Mouse (Mus musculus) MEL-GATA-1-ER (cell line): ENCODE data around the gene Tmem229a.

Source experiments
- DNase-seq: peaks from one replicate; pipeline ENCODE4 v3.0.0-alpha.2; 2012; ENCODE audit warnings: low read depth; ENCODE audit errors: extremely low read depth

The Tmem229a gene

DNA sequence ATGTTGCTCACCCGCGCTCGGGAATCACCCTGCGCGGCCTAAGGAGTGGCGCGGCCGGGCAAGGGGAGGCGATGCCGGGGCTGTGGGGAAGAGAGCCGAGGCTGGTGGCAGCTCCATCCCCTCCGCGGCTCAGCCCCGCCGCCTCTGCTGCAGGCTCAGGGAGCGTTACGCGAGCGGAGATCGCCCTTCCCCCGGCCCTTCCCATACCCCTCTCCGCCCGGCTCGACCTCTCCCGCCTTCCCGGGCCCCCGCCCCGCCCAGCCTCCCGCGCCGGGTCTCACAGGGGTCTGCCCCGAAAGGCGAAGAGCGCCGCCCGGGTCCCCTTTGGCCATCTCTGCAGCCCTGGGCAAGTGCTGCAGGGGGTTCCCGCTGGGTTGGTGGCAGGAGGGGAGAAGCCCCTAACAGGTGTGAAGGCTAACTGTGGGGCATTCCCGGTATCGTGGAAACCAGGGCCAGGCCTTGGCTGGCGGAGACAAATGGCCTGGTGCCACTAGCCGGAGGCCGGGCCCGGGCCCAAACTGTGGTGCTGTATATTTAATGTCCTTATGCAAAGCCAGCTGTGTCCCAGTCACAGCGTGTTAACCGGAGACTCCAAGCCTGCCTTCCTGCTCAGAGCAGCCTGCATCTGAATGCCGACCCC, at the start of gene Tmem229a:
Tmem229a (minus strand) TSS at position 352 of the 640 bp plus-strand sequence.
- no peak for DNase-seq

DNA sequence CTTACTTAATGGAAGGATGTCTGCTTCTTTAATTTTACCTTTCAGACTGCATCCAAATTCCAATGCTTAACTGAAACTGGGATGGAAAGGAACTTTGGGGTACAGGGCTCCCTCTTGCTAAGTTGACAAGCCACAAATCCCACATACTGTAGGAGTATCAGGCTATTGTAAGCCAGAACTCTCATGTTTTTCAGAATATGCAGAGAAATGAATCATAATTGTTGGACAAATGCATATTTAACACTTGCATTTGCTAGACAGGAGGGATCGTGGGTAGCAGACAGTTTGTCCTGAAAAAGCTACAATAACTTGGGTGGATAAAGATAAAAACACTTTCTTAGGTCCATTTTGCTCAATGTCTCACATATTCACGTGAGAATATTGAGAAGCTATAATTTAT, 37.7 kb upstream of the Tmem229a start:
- DNase-seq = no peak

DNA sequence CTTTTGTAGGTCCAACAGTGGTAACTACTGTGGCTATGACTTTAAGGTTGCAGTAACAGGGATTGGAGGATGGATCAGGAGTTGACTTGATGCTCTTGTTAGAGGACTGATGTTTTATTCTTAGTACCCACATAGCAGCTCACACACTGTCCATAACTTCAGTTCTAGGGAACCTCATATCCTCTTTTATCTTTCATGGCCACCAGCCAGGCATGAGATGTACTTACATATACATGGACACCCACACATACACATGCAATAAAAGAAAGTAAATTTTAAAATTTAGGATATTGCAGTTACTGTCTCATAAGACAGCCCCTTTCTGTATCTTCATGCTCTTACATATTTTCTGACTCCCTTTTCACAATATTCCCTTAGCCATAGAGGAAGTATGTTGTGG, 33.7 kb upstream of the Tmem229a start:
- no peak for DNase-seq

DNA sequence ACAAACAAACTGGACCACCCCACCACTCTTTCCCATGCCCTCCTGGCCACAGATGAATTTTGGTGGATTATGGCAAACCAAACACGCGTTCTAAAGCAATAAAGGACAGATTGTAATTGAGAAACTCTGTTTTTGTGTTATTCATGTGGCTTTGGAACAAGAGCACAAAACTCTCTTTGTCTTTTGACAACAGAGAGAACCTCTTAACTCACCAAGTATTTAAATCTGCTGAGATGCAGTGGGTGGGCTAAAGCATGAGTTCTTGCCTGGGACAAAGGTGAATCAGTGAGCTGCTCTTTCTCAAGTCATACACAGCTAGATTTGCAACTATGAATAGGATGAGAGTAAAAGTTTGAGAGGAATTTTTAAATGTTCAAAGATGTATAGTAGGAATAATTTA, 20.1 kb upstream of the Tmem229a start:
- DNase-seq = no peak

DNA sequence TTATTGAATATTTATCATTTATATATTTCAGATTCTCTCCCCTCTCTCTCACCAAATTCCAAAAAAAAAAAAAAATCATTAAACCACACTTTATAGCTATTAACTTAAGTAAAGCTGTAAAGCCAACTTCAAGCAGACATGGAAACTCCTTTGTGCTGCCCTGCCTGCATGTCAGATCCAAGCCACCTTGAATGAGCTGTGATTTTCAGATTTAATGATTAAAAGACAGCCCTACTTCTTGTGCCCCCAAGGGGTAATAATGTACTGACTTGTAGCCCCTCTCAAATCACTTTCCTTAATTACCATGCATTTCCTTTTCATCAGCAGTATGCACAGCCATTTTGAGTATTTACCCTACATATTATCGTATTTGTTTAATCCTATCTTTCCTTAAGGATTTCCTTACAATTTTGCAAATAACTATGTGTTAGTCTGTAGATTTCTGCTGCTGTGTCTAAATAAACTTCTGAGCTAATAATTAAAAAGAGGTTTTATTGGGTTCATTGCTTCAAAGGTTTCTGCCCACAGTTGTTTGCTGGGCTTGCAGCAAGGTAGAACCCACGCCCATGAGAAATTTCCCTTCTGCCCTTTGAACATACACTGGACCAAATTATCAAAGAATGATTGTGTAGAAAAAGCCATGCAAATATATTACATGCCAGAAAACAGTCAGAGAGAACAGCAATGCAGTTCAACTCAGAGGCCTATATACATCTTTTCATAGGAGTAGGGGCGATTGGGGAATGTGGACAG, 12.6 kb upstream of the Tmem229a start:
- no peak for DNase-seq

DNA sequence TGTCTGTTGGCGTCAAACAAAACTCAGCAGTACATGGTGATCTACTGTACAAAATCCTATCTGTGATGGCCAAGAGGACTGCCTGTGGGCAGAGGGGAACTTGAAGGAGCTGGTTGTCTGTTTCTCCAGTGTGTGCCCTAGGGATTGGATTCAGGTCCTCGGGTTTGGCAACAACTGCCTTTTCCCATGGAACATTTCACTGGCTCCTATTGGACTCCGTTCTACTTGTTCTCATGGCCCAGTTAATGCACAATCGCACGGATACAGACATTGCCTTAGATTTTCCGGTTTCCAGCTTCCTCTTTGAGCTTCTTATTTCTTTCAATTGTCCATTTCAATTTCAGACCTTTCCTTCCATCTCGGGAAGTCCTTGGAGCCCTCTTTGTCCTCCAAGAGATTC, 11.6 kb upstream of the Tmem229a start:
- no peak for DNase-seq

DNA sequence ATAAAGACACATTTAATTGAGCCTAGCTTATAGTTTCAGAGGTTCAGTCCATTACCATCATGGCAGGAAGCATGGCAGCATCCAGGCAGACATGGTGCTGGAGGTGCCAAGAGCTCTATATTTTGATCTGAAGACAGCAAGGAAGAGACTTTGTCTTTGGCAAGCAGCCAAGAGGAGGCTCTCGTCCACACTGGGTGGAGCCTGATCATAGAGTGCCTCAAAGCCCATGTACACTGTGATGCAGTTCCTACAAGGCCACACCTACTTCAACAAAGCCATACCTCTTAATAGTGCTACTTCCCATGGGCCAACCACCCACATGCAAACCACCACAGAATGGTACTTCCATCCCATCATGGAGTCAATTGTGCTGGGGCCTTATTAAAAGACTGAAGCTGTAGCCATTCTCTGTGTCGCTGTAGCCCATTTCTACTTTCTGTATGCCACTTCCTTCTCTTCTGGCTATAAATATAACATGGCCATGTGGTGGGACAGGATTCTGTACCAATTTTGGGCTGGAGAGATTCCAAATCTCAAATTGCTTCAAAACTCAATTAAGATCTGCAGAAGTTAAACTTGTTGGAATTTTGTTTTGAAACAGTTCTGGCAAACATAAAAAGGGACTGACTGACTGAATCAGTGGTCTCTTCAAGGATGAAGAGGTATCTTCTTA, 10.0 kb upstream of the Tmem229a start:
- no peak for DNase-seq

DNA sequence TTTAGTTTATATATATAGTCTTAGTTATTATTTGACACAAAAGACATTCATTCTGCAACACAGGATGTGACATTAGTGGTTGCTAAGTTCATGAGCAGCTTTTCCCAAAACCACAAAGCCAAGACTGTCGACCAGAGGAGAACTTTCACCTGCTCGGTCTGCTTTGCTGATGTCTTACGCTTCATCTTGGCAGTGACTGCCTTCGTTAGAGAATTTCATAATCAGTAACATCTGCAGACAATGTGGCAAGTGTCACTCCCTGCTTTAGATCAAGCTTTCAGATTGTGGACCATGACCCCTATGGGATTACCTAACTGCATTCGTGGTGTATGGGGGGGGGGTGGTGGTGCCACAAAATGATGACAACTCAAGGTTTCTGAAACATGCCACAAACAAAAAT, 7.7 kb upstream of the Tmem229a start:
- DNase-seq = no peak

DNA sequence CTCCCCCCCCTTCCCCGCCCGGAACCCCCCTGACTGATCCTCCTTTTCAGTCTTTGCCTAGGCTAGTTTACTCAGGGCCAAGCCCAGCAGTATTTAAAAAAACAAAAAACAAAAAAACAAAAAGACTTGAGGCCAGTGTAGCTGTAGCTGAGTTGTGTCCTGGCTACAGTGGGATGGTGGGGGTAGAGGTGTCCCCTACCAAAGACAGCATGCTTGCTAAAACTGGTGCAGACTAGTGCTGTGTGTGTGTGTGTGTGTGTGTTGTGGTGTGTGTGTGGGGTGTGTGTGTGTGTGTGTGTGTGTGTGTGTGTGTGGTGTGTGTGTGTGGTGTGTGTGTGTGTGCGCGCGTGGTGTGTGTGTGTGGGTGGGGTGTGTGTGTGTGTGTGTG, 483 bp upstream of the Tmem229a start:
- DNase-seq = no peak

DNA sequence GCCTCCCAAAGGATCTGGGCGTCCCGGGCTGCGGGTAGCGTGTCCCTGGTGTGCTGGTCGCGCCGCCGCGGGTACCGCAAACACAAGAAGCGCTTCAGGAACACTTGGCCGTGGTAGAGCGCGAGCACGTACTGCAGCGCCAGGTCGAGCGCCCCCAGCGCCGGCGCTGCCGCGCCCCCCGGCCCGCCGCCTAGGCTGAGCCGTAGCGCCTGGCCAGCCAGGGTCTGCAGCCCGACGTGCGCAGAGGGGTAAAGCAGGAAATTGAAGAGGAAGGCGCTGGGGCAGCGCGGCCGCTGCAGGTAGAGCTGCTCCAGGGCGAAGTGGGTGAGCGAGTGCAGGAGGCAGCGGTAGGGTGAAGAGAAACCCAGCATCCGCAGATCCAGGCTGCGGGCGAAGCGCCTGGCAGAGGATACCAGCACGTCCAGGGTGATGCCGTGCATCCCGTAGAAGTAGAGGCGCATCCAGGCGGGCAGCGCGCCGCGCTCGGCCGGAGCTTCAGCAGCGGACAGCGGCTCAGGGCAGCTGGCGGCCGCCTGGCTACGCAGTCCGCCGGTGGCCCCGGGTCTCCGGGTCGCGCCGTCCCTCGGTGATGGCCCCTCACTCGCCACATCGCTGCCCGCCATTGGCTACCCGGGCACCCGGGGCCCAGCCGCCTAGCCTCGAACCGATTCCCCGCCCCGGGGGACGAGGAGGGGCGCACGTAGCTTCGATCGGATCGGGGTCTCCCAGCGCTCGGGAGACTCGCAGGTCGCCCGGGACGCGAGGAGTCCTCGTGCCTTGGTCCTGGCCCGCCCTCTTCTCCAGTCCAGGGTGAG, 759 bp downstream of the Tmem229a start:
- DNase-seq = no peak

DNA sequence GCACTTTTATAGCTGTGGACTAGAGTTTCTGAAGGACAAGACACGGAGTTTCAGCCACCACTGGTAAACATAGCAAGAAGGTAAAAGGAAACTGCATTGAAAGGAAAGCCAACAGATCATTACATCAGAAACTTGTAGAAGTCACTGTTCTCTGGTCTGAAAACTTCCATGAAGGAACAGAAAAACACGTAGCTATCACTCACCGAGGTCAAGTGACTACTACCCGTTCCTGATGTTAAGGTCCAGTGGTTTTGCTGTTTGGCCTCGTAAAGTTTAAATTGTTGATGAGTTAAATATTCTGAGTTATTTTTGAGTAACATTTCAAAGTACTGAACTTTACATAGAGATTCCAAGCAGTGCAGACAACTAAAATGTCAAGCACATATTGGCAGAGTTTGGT, 2.0 kb downstream of the Tmem229a start:
- no peak for DNase-seq

DNA sequence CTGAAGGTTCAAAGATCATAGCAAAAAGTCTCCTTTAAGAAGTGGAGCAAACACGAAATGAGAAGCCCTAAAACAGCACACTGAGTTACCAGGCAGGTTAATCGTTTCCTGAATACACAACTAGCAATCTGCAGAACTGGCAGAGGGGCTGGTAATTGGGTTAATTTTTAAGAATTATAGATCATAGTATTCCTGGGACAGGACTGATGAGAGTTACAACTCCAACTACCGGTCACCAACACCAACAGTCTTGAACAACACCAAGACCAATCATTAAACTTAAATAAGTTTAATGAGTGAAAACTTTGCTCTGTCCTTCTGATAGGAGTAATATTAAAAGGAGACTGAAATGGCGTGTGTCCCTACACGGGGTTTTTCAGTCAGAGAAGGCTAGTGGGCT, 3.8 kb downstream of the Tmem229a start:
- no peak for DNase-seq

DNA sequence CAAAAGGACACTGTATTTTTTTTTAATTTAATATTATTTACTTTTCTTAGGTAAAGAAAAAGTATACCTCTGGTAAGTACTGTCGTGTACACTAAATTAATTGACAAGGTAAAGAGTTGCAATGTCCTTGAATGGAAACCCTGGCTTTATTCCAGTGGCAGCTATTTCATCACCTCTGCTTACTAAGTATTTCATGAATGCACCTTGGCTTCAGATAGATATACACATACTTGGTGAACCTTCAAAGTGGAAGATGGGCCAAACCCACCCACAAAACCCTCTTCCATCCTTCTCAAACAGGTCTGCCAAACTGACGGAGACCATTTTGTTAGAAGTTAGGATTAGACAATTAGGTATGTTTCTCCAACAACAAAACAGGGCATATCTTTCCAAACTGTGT, 5.4 kb downstream of the Tmem229a start:
- DNase-seq = no peak

DNA sequence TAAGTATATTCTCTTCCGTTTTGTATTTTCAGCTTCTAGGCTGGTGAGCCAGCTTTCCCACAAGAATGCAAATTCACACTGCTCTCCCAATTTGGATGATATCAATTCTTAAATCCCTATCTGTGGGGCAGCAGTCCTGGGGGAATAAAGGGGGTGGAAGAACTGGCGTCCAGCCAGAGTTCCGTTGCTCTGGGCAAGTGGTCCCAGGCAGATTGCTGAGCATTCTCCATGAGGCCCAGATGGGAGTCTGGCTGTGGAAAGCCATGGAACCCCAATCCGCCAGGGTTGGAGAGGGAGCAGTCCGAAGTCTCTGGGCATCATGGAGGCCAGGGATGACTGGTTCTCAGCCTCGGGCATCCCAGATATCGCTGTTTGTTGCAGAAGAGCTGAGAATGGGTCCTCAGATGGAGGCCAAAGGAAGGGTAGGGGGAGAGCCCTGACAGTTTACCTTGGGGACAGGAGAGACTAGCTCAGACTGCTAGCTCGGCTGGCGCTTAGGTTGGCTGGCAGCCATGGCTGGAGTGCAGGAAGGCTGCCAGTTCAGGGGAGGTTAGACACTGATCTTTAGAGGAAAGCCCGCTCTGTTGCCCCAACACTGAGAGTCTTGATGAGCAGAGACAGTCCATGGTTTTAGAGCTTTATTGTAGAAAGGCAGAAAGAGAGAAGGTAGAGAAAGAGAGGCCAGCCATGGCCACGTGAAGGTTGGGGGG, 30.9 kb downstream of the Tmem229a start:
- DNase-seq = no peak

DNA sequence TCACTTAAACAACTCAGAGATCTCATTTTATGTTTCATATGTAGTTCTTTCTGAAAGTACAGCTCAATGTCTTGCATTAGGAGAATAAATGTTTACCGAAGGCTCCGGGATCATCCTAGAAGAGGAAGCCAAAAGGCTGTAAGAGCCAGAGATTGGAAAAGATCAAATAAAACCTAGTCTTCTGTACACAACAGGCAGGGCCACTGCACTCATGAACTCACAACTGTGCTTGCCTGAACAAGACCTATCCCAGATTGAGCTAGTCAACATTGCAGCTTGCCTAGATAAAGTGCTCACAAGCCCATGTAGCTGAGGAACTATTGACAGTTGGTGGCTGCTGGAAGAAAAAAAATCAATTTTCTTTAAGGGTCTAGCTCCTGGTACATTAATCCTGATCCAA, 42.5 kb downstream of the Tmem229a start:
- DNase-seq = no peak

DNA sequence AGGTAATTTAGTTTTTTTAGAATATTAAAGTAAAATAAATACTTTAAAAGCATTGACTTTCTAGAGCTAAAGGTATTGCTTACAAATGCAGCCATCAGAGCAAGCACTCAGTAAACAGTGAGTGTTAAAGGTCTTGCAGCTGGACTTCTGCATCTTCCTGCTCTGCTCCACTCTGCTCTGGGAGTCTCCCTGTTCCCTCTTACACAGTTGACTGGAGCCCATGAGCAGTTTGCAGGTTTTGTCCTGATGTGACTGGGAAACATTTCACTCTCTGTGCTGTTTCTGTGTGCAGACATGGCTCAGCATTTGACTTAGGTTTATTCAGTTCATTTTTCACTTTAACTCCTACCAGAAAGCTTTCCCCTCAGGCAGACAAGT, 45.4 kb downstream of the Tmem229a start:
- DNase-seq = no peak

DNA sequence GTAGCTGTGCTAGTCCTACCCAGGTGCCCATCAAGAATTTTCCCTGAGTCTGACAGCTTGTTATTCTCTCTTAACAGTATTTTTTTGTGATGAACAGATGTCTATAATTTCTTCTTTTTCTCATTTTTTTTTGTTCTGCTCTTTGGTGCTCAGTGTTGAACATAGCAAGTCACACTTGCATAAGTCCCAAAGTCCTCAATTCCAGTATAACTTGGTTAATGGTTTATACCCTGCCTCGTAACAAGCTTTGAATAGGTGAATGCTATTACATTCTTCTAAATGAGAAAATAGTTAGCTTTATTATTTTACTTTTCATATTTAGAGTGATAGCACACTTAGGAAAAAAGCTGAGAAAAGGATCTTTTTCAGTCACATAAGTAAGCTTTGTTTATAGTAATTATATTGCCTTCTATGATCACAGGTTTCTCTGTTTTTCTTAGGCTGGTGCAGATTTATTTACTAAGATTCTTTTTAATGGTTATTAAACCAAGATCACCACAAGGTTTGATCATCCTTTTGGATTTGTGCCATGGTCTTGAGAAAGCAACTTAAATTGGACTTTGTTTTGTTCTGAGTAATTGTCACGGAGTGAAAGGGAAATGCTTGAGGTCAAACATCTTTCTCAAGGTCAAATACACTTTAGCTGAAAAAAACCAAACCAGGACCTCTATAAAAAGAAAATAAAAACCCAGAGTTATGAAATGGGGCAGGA, 45.9 kb downstream of the Tmem229a start:
- no peak for DNase-seq

DNA sequence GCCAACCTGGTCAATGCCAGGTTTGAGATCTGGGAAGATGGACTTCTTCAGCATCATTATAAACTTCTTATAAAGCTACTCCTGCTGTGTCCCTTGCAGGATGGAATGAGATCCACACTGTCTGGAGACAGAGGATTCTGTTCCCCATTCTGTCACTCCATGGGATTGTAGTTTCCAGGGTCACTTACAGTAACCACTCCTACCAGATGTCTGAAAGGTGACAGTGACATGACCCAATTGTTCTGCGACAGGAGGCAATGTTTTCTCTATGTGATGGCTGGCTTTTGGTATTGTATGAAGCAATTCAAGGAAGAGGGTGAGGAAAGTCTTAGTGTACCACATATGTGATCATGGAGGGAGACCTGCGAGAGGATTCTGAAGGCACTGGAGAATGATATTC, 48.3 kb downstream of the Tmem229a start:
- no peak for DNase-seq

DNA sequence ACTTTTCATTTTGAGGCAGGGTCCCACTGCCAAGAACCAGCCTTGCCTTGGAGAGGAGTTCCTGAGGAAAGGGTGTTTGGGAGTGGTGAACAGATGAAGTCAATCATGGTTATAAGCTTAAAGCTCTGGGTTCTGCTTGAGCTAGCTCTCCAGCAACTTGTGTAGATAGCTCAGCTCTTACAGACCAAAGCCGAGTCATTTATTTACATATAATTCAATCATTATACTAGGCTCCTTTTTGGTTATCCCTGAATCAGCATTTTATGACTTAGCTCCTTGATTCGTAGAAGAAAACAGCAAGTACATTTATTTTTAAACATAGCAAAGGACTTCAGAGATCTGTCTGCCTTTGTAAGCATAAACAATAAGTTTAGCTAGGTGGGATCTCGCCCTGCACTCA, 51.0 kb downstream of the Tmem229a start:
- no peak for DNase-seq
